In genomic region chr5:121462171-121462502, GRCm38 (mm10) we compare ENCODE assay signal across 27 mouse cellular contexts. TPM values are rescaled to one million over a fixed set of nuclear protein-coding genes. Genes with fewer than 3 reads are reported as not detected.
DNase-seq lines count a peak whose midpoint lies in the region; ATAC-seq and TF ChIP-seq lines count a peak whose summit lies in the region.
"Had no signal": no experiment of that assay in that cellular context is flagged by ENCODE, and none has a peak within 500 bp of the region (broad histone marks: within the 10 kb centered on the region; RNA-seq: fewer than 3 reads in every experiment).

No protein-coding gene starts in this region.

- peaks cover 0 to 16% of the 10 kb centered on the region in 2 experiments; a peak in 2 of 4 replicates for H3K36me3 ChIP-seq in MEL (ENCODE audit: control insufficient read depth in 1 of 2, insufficient read depth in 2 of 2, low read length in 2 of 2)
- no peaks in the 10 kb centered on the region for H3K36me3 ChIP-seq in liver, embryonic 13.5 days
- H3K36me3 ChIP-seq in stomach, postnatal 0 days (ENCODE audit: control insufficient read depth, insufficient read depth, low read length), result no peaks in the 10 kb centered on the region
- no peaks in the 10 kb centered on the region for H3K36me3 ChIP-seq in heart, embryonic 11.5 days (ENCODE audit: control insufficient read depth, insufficient read depth, low read length)

- no peaks in the 10 kb centered on the region for H3K79me2 ChIP-seq in MEL (ENCODE audit: control insufficient read depth, insufficient read depth, low read length, poor library complexity)

- no peak overlapping the region; the same call in 1 of the 2 replicates for H3K4me2 ChIP-seq in liver, embryonic 13.5 days
- no peak overlapping the region for H3K4me2 ChIP-seq in stomach, postnatal 0 days (replicated peaks; ENCODE audit: low read depth)
- no peak overlapping the region for H3K4me2 ChIP-seq in heart, embryonic 11.5 days
- H3K4me2 ChIP-seq: hindbrain, embryonic 14.5 days had no signal

- no peak for TF ChIP-seq EP300 in MEL (IDR thresholded peaks at IDR 0.05; ENCODE audit: low read depth in 1 of 2, low read length in 2 of 2)
- no peak for TF ChIP-seq EP300 in stomach, postnatal 0 days (optimal IDR thresholded peaks at IDR 0.05)

- H3K27ac ChIP-seq in MEL (ENCODE audit: control insufficient read depth, low read depth, low read length), result peak overlapping the region; percentile 9
- peak overlapping the region; percentile 65 for H3K27ac ChIP-seq in liver, embryonic 13.5 days
- no peak overlapping the region for H3K27ac ChIP-seq in stomach, postnatal 0 days (replicated peaks)
- no peak overlapping the region for H3K27ac ChIP-seq in heart, embryonic 11.5 days (ENCODE audit: low read depth, low read length)
- H3K27ac ChIP-seq: hindbrain, embryonic 14.5 days had no signal

- peak; percentile 52 for ATAC-seq in liver, embryonic 13.5 days (ENCODE audit: low read depth)
- peak; percentile 70 for ATAC-seq in megakaryocyte progenitor cell, adult 5-6 weeks (replicated peaks; ENCODE audit: poor library complexity)
- no peak for ATAC-seq in stomach, postnatal 0 days (ENCODE audit: low FRiP score, low TSS enrichment)
- ATAC-seq in heart, embryonic 11.5 days (replicated peaks; ENCODE audit: insufficient number of reproducible peaks, low FRiP score, low TSS enrichment), result no peak
- ATAC-seq: forebrain, embryonic 14.5 days; inflammation-experienced regulatory T-cells, adult 6 months had no signal

- TF ChIP-seq CTCF in MEL (IDR thresholded peaks at IDR 0.05 in 2 of 3, conservative IDR thresholded peaks at IDR 0.05 in 1 of 3; ENCODE audit: control insufficient read depth in 1 of 3, insufficient read depth in 1 of 3, low read depth in 2 of 3, low read length in 3 of 3, poor library complexity in 1 of 3, severe bottlenecking in 1 of 3), result no peak
- no peak for TF ChIP-seq CTCF in stomach, postnatal 0 days (IDR thresholded peaks at IDR 0.05; ENCODE audit: low read depth)

- DNase-seq in MEL (ENCODE audit: low read depth, low spot score) (peak; percentile 70), adipocyte (ENCODE audit: low spot score) (peak; percentile 55), MN1 (ENCODE audit: low spot score) (no peak)
- no peak for DNase-seq in liver, embryonic 13.5 days
- no peak for DNase-seq in stomach, postnatal 0 days (ENCODE audit: low spot score)
- DNase-seq: adrenal gland, adult 8-10 months; cerebellum, adult 2 months; cerebellum, postnatal 36 days; heart, adult 11 months; heart, postnatal 4 days; kidney, adult 9 months; kidney, postnatal 14 days; lung, adult 18-20 months; lung, postnatal 14 days; right cerebral cortex, postnatal 4 days; thymus, postnatal 25 days had no signal

- H3K4me3 ChIP-seq in MEL (ENCODE audit: control insufficient read depth in 1 of 2, insufficient read depth in 1 of 2, low read depth in 2 of 2, low read length in 2 of 2), result no peak overlapping the region
- no peak overlapping the region for H3K4me3 ChIP-seq in liver, embryonic 13.5 days (replicated peaks)
- no peak overlapping the region for H3K4me3 ChIP-seq in stomach, postnatal 0 days (ENCODE audit: low read depth, low read length)
- H3K4me3 ChIP-seq in heart, embryonic 11.5 days (ENCODE audit: low read depth, low read length), result no peak overlapping the region

- no peaks in the 10 kb centered on the region for H3K27me3 ChIP-seq in MEL (ENCODE audit: control insufficient read depth in 1 of 2, insufficient read depth in 2 of 2, low read length in 2 of 2)
- no peaks in the 10 kb centered on the region for H3K27me3 ChIP-seq in liver, embryonic 13.5 days
- H3K27me3 ChIP-seq in stomach, postnatal 0 days (ENCODE audit: control insufficient read depth, insufficient read depth, low read length), result no peaks in the 10 kb centered on the region
- H3K27me3 ChIP-seq in heart, embryonic 11.5 days (ENCODE audit: control insufficient read depth, insufficient read depth, low read length), result no peaks in the 10 kb centered on the region

- H3K9me3 ChIP-seq in MEL (replicated peaks; ENCODE audit: insufficient read depth, low read length), result no peaks in the 10 kb centered on the region
- H3K9me3 ChIP-seq in liver, embryonic 13.5 days (replicated peaks), result 0 out of 2 replicates have a peak, but pooled peaks cover 2% of the 10 kb centered on the region
- no peaks in the 10 kb centered on the region for H3K9me3 ChIP-seq in stomach, postnatal 0 days (ENCODE audit: control insufficient read depth, low read length)
- H3K9me3 ChIP-seq in heart, embryonic 11.5 days (replicated peaks; ENCODE audit: control insufficient read depth, low read length), result no peaks in the 10 kb centered on the region

- TF ChIP-seq RAD21 in MEL (IDR thresholded peaks at IDR 0.05; ENCODE audit: low read depth, low read length), result no peak

- peaks cover 0 to 10% of the 10 kb centered on the region in 2 experiments; a peak in 3 of 4 replicates for H3K4me1 ChIP-seq in MEL (ENCODE audit: control insufficient read depth in 1 of 2, insufficient read depth in 2 of 2, low read length in 2 of 2)
- H3K4me1 ChIP-seq in liver, embryonic 13.5 days (replicated peaks), result peaks cover 26% of the 10 kb centered on the region
- H3K4me1 ChIP-seq in stomach, postnatal 0 days (replicated peaks; ENCODE audit: control insufficient read depth, insufficient read depth), result no peaks in the 10 kb centered on the region
- H3K4me1 ChIP-seq in heart, embryonic 11.5 days (ENCODE audit: control insufficient read depth, insufficient read depth, low read length), result peaks cover 6% of the 10 kb centered on the region; the same call in 1 of the 2 replicates

- no peak overlapping the region for H3K9ac ChIP-seq in MEL (ENCODE audit: control insufficient read depth, low read depth, low read length, poor library complexity, severe bottlenecking)
- H3K9ac ChIP-seq in liver, embryonic 13.5 days, result no peak overlapping the region
- H3K9ac ChIP-seq in stomach, postnatal 0 days (ENCODE audit: low read length), result no peak overlapping the region
- H3K9ac ChIP-seq in heart, embryonic 11.5 days (ENCODE audit: low read depth, low read length), result no peak overlapping the region
- H3K9ac ChIP-seq: hindbrain, embryonic 14.5 days had no signal

- TF ChIP-seq POLR2A in MEL (IDR thresholded peaks at IDR 0.05; ENCODE audit: control insufficient read depth in 1 of 2, insufficient read depth in 1 of 2, low read depth in 1 of 2, low read length in 2 of 2, poor library complexity in 1 of 2), result no peak

- 15% methylated on average over 1 of the region's 1 CpGs for WGBS in liver, embryonic 13.5 days (ENCODE audit: insufficient replicate concordance)
- WGBS in stomach, postnatal 0 days, result 48% methylated on average over 1 of the region's 1 CpGs
- 11% methylated on average over 1 of the region's 1 CpGs for WGBS in heart, embryonic 11.5 days (ENCODE audit: insufficient replicate concordance)

TF ChIP-seq in MEL, 35 proteins besides CTCF, POLR2A, EP300 and RAD21:
- TF ChIP-seq ZC3H11A (IDR thresholded peaks at IDR 0.05; ENCODE audit: low read depth, low read length), result no peak
- TF ChIP-seq MYC (IDR thresholded peaks at IDR 0.05; ENCODE audit: low read depth, low read length), result peak; percentile 14; the same call in 1 of the 2 replicates
- no peak for TF ChIP-seq TBP (IDR thresholded peaks at IDR 0.05; ENCODE audit: low read depth, low read length)
- peak; percentile 24; the same call in 1 of the 2 replicates for TF ChIP-seq SIN3A (IDR thresholded peaks at IDR 0.05; ENCODE audit: low read length)
- TF ChIP-seq USF1 (IDR thresholded peaks at IDR 0.05; ENCODE audit: low read depth, low read length), result no peak
- TF ChIP-seq MYB (IDR thresholded peaks at IDR 0.05; ENCODE audit: low read depth, low read length), result no peak
- 0 out of 2 replicates have a peak, but pooled peaks have one; percentile 9 for TF ChIP-seq MXI1 (IDR thresholded peaks at IDR 0.05; ENCODE audit: low read depth, low read length)
TF ChIP-seq in MEL: peak in this region for 3.

RNA-seq across cellular contexts. Expression of gene Erp29, which starts 9.8 kb away (rescaled TPM):
- total RNA-seq in MEL (2012; rRNA removed), result 159 and 167 TPM in 2 replicates
- 100 to 1,000 TPM in 1 of 2 experiments, not detected in 1; 244 TPM for polyA plus RNA-seq in MEL (2012; ENCODE audit: insufficient read depth in 1 of 2, insufficient read length in 2 of 2, low read depth in 1 of 2, low replicate concordance in 2 of 2, missing spikeins in 1 of 2)
- 99.8 and 102 TPM in 2 replicates for polyA plus RNA-seq in liver, embryonic 13.5 days (2015; fragmentation: Nextera tagmentation; extraction: Ambion mirVana)
- total RNA-seq in megakaryocyte progenitor cell, adult 5-6 weeks (2015), result 225 and 238 TPM in 2 replicates
- 1,016 and 1,033 TPM in 2 replicates for total RNA-seq in megakaryocyte progenitor cell, adult 5-6 weeks (2017)
- 142 and 143 TPM in 2 replicates for polyA plus RNA-seq in stomach, postnatal 0 days (2015; fragmentation: Nextera tagmentation; extraction: Ambion mirVana)
- 137 and 153 TPM in 2 replicates for polyA plus RNA-seq in heart, embryonic 11.5 days (2014; fragmentation: Nextera tagmentation; extraction: Ambion mirVana)

RNA-seq across cellular contexts. Expression of gene Tmem116, which starts 10.4 kb away (rescaled TPM):
- 1.6 and 1.7 TPM in 2 replicates for total RNA-seq in MEL (2012; rRNA removed)
- 1 to 10 TPM in 1 of 2 experiments, not detected in 1; 2.6 TPM for polyA plus RNA-seq in MEL (2012; ENCODE audit: insufficient read depth in 1 of 2, insufficient read length in 2 of 2, low read depth in 1 of 2, low replicate concordance in 2 of 2, missing spikeins in 1 of 2)
- polyA plus RNA-seq in liver, embryonic 13.5 days (2015; fragmentation: Nextera tagmentation; extraction: Ambion mirVana), result 0.83 and 1.3 TPM in 2 replicates
- total RNA-seq in megakaryocyte progenitor cell, adult 5-6 weeks (2015), result 0.34 TPM in 1 of 2 replicates, not detected in the other
- total RNA-seq in megakaryocyte progenitor cell, adult 5-6 weeks (2017), result 0.34 and 0.42 TPM in 2 replicates
- polyA plus RNA-seq in stomach, postnatal 0 days (2015; fragmentation: Nextera tagmentation; extraction: Ambion mirVana), result 4.5 and 4.8 TPM in 2 replicates
- 3.5 and 4.0 TPM in 2 replicates for polyA plus RNA-seq in heart, embryonic 11.5 days (2014; fragmentation: Nextera tagmentation; extraction: Ambion mirVana)

RNA-seq across cellular contexts. Expression of gene Adam1b, which starts 41.1 kb away (rescaled TPM):
- total RNA-seq in MEL (2012; rRNA removed), result not detected in 2 replicates
- under 1 TPM in 1 of 2 experiments, not detected in 1; 0.06 TPM for polyA plus RNA-seq in MEL (2012; ENCODE audit: insufficient read depth in 1 of 2, insufficient read length in 2 of 2, low read depth in 1 of 2, low replicate concordance in 2 of 2, missing spikeins in 1 of 2)
- polyA plus RNA-seq in liver, embryonic 13.5 days (2015; fragmentation: Nextera tagmentation; extraction: Ambion mirVana), result not detected in 2 replicates
- 0.05 TPM in 1 of 2 replicates, not detected in the other for total RNA-seq in megakaryocyte progenitor cell, adult 5-6 weeks (2015)
- total RNA-seq in megakaryocyte progenitor cell, adult 5-6 weeks (2017), result 0.25 TPM in 1 of 2 replicates, not detected in the other
- polyA plus RNA-seq in stomach, postnatal 0 days (2015; fragmentation: Nextera tagmentation; extraction: Ambion mirVana), result not detected in 2 replicates
- 0.29 and 0.45 TPM in 2 replicates for polyA plus RNA-seq in heart, embryonic 11.5 days (2014; fragmentation: Nextera tagmentation; extraction: Ambion mirVana)
- total RNA-seq: gastrocnemius, adult 8-10 months; heart, postnatal 4 days; left cerebral cortex, adult 8-10 months; midbrain, postnatal 0 days had no signal
- polyA plus RNA-seq: cerebellum, adult 2 months; embryonic facial prominence, embryonic 14.5 days; forebrain, embryonic 14.5 days; hindbrain, embryonic 14.5 days; limb, embryonic 11.5 days; midbrain, postnatal 0 days; neural tube, embryonic 14.5 days had no signal

Comparison
In these comparisons a context has a peak if more than half of its experiments do, and no peak if none do; other contexts are left out.
1. DNase-seq: peak in MEL (single experiment) and adipocyte (single experiment); none in liver, embryonic 13.5 days (single experiment), stomach, postnatal 0 days (single experiment) and MN1 (single experiment).
2. H3K27ac ChIP-seq: peak in MEL (single experiment) and liver, embryonic 13.5 days (single experiment); none in stomach, postnatal 0 days (single experiment) and heart, embryonic 11.5 days (single experiment).
3. ATAC-seq: peak in liver, embryonic 13.5 days (single experiment) and megakaryocyte progenitor cell, adult 5-6 weeks (single experiment); none in stomach, postnatal 0 days (single experiment) and heart, embryonic 11.5 days (single experiment).